Mouse (Mus musculus) heart, adult 2 months (tissue): ENCODE data around the gene Zswim1.
"Not testable (repeated sequence)": the region's sequence is repeated elsewhere in the genome, so short reads cannot be mapped to it uniquely, and the experiment has no call there.

Experiments
- CTCF ChIP-seq: fragments of 200-600 bp; IDR thresholded peaks from 2 replicates; pipeline ENCODE4 v1.8.1; 2022; ENCODE audit warnings: antibody characterized with exemption, mild to moderate bottlenecking, moderate library complexity
- EP300 ChIP-seq: fragments of 200-500 bp; IDR thresholded peaks from 2 replicates; pipeline ENCODE4 v1.6.1; 2011; ENCODE audit warnings: low read depth, low read length, control low read depth; ENCODE audit not compliant: insufficient read depth
- POLR2A ChIP-seq: fragments of 200-500 bp; IDR thresholded peaks from 2 replicates; pipeline ENCODE4 v1.6.1; 2011; ENCODE audit warnings: mild to moderate bottlenecking, low read depth, low read length, control low read depth; ENCODE audit not compliant: insufficient read depth

DNA sequence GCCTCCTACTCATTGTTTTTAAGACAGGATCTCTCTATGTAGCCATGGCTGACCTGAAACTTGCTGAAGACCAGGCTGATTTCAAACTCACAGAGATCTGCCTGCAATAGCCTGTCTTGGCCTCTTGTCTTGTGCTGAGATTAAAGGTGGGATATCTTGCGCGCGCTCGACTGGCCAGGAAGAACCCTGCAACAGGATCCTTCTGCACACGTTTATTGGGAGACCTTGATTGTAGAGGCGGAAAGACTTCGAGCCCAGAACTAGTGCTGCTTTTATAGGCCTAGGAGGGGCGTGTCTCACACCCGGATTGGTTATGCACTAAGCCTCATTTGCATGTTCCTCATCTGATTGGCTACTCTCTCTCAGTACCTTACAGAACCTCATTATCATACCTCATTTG lies 40.9 kb downstream of the Zswim1 start:
- TF ChIP-seq EP300, POLR2A, CTCF: not testable (repeated sequence)
